Mouse (Mus musculus) ovary, postnatal 36 days (tissue): ENCODE measurements around the gene Mrpl43.

Experiments used
- DNase-seq: peaks from one replicate; pipeline ENCODE4 v3.0.0; 2022; ENCODE audit warnings: low spot score, mixed read lengths

The Mrpl43 gene

DNA sequence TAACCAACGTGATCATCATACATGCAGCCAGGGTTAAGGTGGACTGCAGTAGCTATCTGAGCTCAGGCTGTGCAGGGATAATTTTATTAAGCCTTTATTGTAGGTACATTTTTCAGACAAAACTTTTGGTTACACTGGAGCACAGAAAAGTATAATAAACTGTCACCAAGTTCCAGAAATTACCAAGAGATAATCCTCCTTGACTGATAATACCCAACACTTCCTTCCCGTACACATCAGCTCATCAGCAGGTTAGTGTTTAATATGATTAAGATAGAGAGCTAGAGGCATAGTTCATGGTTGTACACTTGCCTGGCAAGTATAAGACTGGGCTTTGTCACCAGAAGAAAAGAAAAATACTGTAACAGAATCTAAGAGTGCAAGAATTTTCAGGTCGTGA is 37.9 kb downstream of the Mrpl43 start:
- no peak for DNase-seq

DNA sequence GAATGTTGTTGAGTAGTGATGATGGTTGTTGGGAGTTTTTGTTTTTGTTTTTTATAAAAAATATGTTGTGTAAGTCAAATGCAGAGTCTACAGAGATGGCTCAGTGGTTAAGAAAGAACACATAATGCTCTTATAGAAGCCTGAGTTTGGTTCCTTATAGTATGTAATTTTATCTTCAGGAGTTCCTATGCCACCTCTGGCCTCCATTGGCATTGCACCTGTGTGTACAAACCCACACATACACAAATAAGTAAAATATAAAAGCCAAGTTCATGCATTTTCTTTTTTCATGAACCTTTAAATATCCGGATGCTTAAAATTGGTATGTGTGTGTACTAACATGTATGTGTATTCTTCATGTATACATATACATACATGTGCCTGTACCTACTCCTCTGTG is 40.3 kb downstream of the Mrpl43 start:
- DNase-seq = no peak

DNA sequence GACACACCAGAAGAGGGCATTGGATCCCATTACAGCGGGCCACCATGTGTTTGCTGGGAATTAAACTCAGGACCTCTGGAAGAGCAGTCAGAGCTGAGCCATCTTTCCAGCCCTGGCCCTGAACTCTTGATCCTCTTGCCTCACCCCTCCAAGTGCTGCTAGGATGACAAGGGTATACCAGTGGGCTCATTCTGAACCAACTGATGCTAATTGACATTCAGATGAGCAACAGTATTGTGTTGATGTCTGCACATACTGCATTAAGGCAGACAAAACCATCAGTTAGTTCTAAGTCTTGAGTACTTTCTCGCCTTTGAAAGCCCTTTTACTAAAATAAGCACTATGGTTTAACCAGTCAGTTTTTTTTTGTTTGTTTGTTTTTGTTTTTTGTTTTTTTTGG is 46.6 kb downstream of the Mrpl43 start:
- no peak for DNase-seq
